Mouse (Mus musculus) granulocyte monocyte progenitor cell, adult 5-6 weeks (primary cell): Measurements from ENCODE around the gene Herc2. TPM values are rescaled to one million over a fixed set of nuclear protein-coding genes. Genes with fewer than 3 reads are reported as not detected.
"Not testable (repeated sequence)": the region's sequence is repeated elsewhere in the genome, so short reads cannot be mapped to it uniquely, and the experiment has no call there.

Experiments
- ATAC-seq: replicated peaks from 2 replicates; pipeline ENCODE4 v1.8.0; 2016; ENCODE audit warnings: mild to moderate bottlenecking, moderate TSS enrichment, inconsistent platforms; ENCODE audit not compliant: poor library complexity, severe bottlenecking
- total RNA-seq, 2 experiments: library from RNA; stranded (forward) in 1 of 2; stranded (reverse) in 1 of 2; fragments of 200-712, 200-1000 nt in 1 of 2; fragments of >200 nt in 1 of 2; fragmentation: Nextera tagmentation in 1 of 2; gene quantifications; 2 replicates each; pipeline ENCODE4 v1.2.3; 2014 to 2017

Herc2 gene
- total RNA-seq (2014; fragmentation: Nextera tagmentation) (18.9 and 29.0 TPM in 2 replicates), total RNA-seq (2017) (31.5 and 44.2 TPM in 2 replicates)

GRCm38 (mm10) chr7:56049831-56050321 lies at the start of gene Herc2:
Herc2 (plus strand) TSS chr7:56050196.
- peak; percentile 96 for ATAC-seq

- no peak for ATAC-seq
Measured at GRCm38 (mm10) chr7:56010318-56011017, 39.5 kb upstream of the Herc2 start.

DNA sequence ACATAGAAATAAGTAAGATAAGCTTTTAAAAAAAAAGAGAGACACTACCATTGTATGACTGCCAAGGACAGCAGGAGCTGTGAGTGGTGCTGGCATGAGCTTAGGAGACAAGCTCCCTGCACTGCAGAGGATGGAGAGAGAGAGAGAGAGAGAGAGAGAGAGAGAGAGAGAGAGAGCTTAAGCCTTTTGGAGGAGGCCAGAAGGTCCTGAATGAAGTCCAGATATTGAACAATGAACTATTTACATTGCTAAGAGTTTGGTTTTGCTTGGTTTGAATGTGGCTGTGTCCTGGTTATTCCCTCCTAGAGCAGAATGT lies 39.0 kb upstream of the Herc2 start:
- no peak for ATAC-seq

DNA sequence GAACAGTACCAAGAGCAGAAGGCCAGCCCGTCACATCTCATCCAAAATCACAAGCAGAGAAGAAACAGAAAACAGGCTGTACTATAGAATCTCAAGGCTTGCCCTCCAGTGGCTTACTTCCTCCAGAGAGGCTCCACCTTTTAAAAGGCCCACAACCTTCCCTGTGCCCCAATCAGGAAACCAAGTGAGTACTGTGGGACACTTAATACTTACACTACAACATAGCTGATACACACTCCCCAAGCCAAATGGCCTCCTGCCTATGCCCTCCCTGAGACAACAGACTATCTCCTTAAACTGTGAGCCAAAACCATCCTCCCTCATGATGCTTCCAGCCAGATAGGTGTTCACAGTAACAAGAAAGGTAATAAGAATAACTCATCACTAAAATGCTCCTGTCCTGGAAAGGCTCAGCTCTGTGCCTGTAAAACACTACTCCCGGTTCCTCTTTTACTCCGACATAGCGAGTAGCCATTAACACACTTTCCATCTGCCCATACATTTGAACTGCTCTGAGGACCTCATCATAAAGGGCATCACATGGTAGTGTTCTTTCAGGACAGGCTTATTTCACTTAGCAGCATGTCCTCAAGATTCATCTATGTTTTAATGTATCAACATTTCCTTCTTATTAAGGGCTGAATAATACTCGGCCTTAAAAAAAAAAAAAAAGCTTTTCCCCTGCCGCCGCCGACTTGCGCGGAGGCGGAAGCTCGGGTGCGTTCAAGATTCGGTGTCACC lies 36.6 kb upstream of the Herc2 start:
- no peak for ATAC-seq

GRCm38 (mm10) chr7:56014002-56014702 lies 35.8 kb upstream of the Herc2 start:
- ATAC-seq: not testable (repeated sequence)

DNA sequence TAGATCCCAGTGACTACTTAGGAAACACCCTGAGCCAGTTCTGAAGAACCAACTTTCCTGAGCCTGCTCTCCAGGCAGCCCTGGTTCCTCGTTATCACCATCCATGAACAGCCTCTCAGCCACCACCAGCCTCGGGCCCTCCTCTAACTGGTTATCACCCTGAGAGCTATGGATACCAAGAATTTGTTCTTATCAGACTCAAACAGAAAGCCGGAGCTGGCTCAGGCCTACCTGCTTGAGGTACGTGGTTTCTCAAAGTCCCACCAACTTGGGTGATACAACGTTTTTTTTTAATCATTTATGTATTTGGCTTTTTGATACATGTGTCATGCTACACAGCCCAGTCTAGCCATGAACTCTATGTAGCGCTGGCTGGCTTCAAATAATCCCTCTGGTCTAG lies 34.8 kb upstream of the Herc2 start:
- no peak for ATAC-seq

- no peak for ATAC-seq
Measured at GRCm38 (mm10) chr7:56015837-56016236, 34.2 kb upstream of the Herc2 start.

GRCm38 (mm10) chr7:56017761-56018160 lies 32.2 kb upstream of the Herc2 start:
- no peak for ATAC-seq

- peak; percentile 44 for ATAC-seq
Measured at GRCm38 (mm10) chr7:56018446-56018971, 31.5 kb upstream of the Herc2 start.

DNA sequence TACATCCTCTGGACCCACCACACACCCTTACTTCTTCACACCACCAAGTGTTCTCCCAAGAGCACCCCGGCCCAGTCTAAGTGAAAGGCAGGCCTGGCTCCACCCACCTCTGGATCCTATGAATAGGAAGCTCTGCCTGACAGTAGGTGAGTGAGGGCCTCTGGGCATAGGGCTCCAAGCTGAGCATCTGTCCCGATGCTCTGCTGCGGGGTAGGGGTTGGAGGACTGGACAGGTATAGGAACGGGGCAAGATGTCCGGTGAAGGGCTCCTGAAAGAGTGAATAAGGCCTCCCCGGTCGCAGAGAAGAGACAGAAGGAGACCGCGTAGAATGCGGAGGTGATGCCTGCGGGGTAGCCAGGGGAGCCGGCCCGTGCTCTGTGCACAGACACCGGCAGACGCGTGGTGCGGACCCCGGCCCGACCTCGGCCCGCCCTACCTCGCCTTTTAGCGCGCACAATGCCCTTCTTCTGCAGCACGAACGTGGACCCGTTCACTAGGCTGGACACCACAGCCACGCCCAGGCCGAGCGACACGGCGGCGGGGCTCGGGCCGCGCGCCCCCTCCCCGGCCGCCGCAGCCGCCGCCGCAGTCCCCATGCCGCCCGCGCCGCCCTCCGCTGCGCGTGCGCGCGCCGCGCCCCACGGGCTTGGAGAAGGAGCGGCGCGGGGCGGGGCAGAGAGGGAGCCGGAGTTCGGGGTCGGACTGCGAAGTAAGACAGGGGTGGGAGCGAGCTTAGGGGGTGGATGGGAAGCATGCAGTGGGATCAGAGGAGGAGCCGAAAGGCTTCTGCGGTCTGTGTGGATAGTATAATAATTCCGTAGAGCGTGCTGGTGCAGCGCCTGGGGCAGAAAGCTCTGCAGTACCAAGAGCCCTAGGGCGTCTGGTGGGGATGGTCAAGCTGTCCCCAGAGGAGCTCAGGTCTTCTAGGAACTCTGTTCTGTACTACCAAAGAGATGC lies 30.7 kb upstream of the Herc2 start:
- ATAC-seq: peak; percentile 90

DNA sequence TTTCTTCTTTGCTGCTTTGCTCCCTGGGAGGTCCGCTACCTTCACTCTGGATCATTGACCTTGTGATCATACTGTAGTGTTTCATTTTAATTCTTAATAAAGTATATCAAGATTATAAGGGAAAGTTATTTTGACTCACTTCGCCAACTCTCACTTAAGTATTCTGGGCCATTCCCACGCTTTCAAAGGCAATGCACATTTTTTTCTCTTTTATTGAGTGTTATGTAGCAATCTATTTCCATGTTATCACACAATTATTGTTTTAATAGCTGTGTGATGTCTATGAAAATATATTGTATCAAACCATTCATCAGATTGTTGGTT lies 30.1 kb upstream of the Herc2 start, which contains the start of gene Nipa1:
Nipa1 (minus strand) TSS at position 25 of the 324 bp plus-strand sequence.
- no peak for ATAC-seq

DNA sequence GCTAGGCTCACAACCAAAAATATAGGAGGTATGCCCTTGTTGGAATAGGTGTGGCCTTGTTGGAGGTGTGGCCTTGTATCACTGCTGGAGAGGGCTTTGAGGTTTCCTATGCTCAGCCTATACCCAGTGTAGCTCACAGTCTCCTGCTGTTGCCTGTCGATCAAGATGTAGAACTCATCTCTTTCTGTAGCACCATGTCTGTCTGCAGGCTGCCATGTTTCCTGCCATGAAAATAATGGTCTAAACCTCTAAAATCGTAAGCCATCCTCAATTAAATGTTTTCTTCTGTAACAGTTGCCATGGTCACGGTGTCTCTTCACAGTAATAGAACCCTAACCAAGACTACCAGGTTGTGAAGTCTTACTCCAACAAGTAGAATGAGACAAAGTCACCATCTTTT lies 26.4 kb upstream of the Herc2 start:
- no peak for ATAC-seq

- ATAC-seq: peak; percentile 97
Measured at GRCm38 (mm10) chr7:56042353-56042752, 7.6 kb upstream of the Herc2 start.

- ATAC-seq: no peak
Measured at GRCm38 (mm10) chr7:56043577-56044266, 6.3 kb upstream of the Herc2 start.

- ATAC-seq: no peak
Measured at GRCm38 (mm10) chr7:56044267-56044629, 5.7 kb upstream of the Herc2 start.

DNA sequence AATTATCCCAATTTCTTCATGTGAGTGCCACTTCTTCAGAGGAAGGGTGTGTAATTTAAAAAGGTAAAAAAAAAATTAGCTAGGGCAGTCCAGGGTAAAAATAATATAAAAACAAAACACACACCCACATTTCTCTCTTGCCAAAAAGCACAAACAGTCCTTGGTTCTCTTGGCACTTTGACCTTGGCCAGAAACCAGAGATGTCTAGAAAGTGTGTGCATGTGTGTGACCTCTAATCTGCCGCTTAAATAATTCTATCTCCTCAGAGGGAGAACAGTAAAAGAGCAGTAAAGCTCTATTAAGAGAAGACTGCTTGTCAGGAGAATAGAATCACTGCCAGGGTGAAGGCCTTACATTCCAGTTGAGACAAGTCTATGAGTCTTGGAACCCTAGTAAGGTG lies 2.8 kb upstream of the Herc2 start:
- no peak for ATAC-seq

DNA sequence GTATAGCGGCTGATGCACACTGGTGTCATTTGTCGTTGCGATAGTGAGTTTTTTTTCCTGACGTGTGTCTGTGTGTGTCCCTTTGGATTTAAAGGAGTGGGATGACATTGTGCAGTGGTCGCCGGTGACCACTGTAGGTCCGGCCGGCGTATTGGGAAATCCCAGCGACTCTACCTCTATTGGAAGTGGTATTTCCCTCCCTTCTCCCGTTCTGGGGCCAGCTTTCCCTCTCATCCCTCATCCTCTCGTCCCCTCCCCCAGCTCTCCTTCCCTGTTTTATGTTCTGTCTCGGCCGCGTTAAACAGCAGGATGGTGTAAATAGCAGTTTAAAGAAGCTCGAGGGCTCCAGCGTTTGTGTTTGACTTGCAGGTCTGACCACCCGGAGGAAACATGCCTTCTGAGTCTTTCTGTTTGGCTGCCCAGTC lies 503 bp downstream of the Herc2 start:
- ATAC-seq: peak; percentile 18

GRCm38 (mm10) chr7:56052996-56053395 lies 3.0 kb downstream of the Herc2 start:
- ATAC-seq: no peak

GRCm38 (mm10) chr7:56055338-56055737 lies 5.3 kb downstream of the Herc2 start:
- no peak for ATAC-seq
